Mouse (Mus musculus) kidney, postnatal 0 days (tissue): ENCODE measurements around the gene Ifit1. TPM values are rescaled to one million over a fixed set of nuclear protein-coding genes. Genes with fewer than 3 reads are reported as not detected.

Source experiments
- ATAC-seq: fragments of 200-750 bp; cut with Nextera tagmentation; replicated peaks from 2 replicates; pipeline ENCODE4 v1.8.0; 2017; ENCODE audit warnings: low read depth, moderate number of reproducible peaks, moderate TSS enrichment, moderate library complexity; ENCODE audit not compliant: low FRiP score
- DNase-seq: peaks from one replicate; pipeline ENCODE4 v3.0.0-alpha.2; 2016; ENCODE audit warnings: low spot score
- H3K27ac ChIP-seq: fragments of 300-500 bp; sonication (generic); 2 replicates; pipeline ENCODE4 v1.5.1; 2014; ENCODE audit warnings: mild to moderate bottlenecking
- H3K27me3 ChIP-seq: fragments of 300-500 bp; sonication (generic); 2 replicates; pipeline ENCODE4 v1.6.1; 2014; ENCODE audit warnings: low read length, mixed read lengths; ENCODE audit not compliant: insufficient read depth
- H3K36me3 ChIP-seq: fragments of 300-500 bp; sonication (generic); 2 replicates; pipeline ENCODE4 v1.6.1; 2014; ENCODE audit warnings: low read length, mixed read lengths; ENCODE audit not compliant: insufficient read depth
- H3K4me1 ChIP-seq: fragments of 300-500 bp; sonication (generic); replicated peaks from 2 replicates; pipeline ENCODE4 v1.6.1; 2014; ENCODE audit warnings: antibody characterized with exemption, low read length, mixed read lengths; ENCODE audit not compliant: insufficient read depth
- H3K4me2 ChIP-seq: fragments of 300-500 bp; sonication (generic); 2 replicates; pipeline ENCODE4 v1.6.1; 2014; ENCODE audit warnings: mild to moderate bottlenecking, low read length, moderate library complexity, mixed read lengths
- H3K4me3 ChIP-seq: fragments of 300-500 bp; sonication (generic); replicated peaks from 2 replicates; pipeline ENCODE4 v1.5.1; 2014; ENCODE audit warnings: low read depth, low read length
- H3K9ac ChIP-seq: fragments of 300-500 bp; sonication (generic); 2 replicates; pipeline ENCODE4 v1.6.1; 2014; ENCODE audit warnings: low read depth, low read length
- H3K9me3 ChIP-seq: fragments of 300-500 bp; sonication (generic); replicated peaks from 2 replicates; pipeline ENCODE4 v1.6.1; 2016; ENCODE audit warnings: low read length, inconsistent platforms, mixed read lengths
- CTCF ChIP-seq: IDR thresholded peaks from 2 replicates; pipeline ENCODE4 v1.5.1; 2016; ENCODE audit warnings: antibody characterized with exemption, low read depth, mild to moderate bottlenecking, moderate library complexity
- WGBS: fragments of 180-500 bp; shearing (Covaris S2); extraction: QIAGEN DNeasy Blood & Tissue Kit; methylation state at CpG from one replicate; pipeline ENCODE4 v1.1.7; 2014; 5-methylcytosine and 5-hydroxymethylcytosine counted together
- polyA plus RNA-seq: library from polyadenylated mRNA; unstranded; fragments of >200 nt; fragmentation: Nextera tagmentation; extraction: Ambion mirVana; gene quantifications from 2 replicates; pipeline ENCODE4 v1.2.1, GENCODE M21; 2015

Ifit1 gene
- polyA plus RNA-seq, 1 experiment from 2014 or later, result 6.4 TPM

DNA sequence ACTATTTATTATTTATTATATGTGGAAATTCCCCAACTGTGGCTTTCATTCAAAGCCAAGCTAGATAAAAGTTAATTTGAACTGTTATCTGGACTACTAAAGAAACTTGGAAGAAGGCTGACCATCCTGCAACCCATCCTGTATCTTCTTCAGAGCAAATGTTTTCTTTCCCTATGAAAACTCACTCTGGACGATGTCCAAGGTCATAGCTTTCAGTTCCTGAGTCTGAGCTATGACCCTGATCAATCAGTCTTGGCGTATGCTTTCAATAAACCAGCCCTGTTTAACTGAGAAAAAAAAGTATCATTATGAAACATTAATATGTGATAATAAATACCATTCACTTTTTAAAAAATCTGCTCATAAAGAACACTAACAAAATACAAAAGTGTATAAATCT, 56.8 kb downstream of the Ifit1 start:
- H3K9ac ChIP-seq, result no peak overlapping the region
- 74% methylated on average over 2 of the region's 2 CpGs for WGBS
- no peaks in the 10 kb centered on the region for H3K4me1 ChIP-seq
- no peaks in the 10 kb centered on the region for H3K27me3 ChIP-seq
- H3K36me3 ChIP-seq, result no peaks in the 10 kb centered on the region
- ATAC-seq, result no peak
- TF ChIP-seq CTCF, result no peak
- H3K4me3 ChIP-seq, result no peak overlapping the region
- no peaks in the 10 kb centered on the region for H3K9me3 ChIP-seq
- no peak overlapping the region for H3K4me2 ChIP-seq
- 0 out of 2 replicates have a peak overlapping the region, but pooled peaks have one; percentile 34 for H3K27ac ChIP-seq
- DNase-seq, result no peak

DNA sequence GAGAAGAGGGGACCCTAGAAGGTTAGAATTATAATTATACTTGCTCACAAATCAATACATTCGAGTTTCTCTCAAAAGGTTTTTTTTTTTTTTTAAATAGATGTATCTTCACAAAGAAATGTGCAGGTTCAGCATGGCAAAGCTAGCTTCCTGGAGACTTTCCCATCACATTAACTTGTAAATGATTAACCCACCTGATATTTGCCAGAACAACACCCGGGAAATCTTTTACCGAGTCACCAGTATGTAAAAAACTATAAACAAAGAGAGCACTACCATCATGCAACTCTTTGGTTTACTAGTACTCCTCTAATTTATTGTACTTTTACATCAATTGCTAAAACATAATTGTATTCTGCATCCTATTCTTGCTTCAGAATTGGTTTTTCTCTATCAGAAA, 57.8 kb downstream of the Ifit1 start:
- no peak for DNase-seq
- no peak for ATAC-seq
- whole genome bisulfite sequencing, result 48% methylated on average over 3 of the region's 3 CpGs

DNA sequence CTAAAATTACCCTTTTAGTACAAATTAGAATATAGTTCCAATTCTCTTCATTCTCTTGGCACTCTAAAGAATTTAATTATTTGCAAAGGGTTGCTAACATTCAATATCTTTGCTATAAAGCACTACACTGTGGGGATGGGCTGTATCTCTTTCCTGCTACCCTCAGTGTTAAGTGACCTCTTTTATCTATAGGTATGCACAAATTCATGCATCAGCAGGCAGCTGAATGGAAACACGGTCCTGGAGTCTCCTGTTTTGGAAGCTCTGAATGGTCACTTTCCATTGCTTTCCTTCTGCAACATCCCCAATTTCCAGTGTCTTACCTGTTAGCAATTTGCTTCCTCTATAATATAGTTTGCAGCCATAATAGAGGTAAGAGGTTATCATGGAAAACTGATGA, 58.2 kb downstream of the Ifit1 start:
- Histone ChIP-seq H3K27ac (peak overlapping the region; percentile 54), H3K4me1 (no peaks in the 10 kb centered on the region), H3K4me2 (no peak overlapping the region), H3K4me3 (no peak overlapping the region), H3K27me3 (no peaks in the 10 kb centered on the region), H3K9me3 (no peaks in the 10 kb centered on the region), H3K36me3 (no peaks in the 10 kb centered on the region), H3K9ac (no peak overlapping the region)
- WGBS, result 43% methylated on average over 1 of the region's 1 CpGs
- TF ChIP-seq CTCF, result no peak
- DNase-seq (no peak), ATAC-seq (no peak)

More for the DNA sequence above, 57.8 kb downstream of the Ifit1 start:
- H3K4me2 ChIP-seq, result no peak overlapping the region
- no peaks in the 10 kb centered on the region for H3K36me3 ChIP-seq
- H3K9me3 ChIP-seq, result no peaks in the 10 kb centered on the region
- no peak for TF ChIP-seq CTCF
- H3K27ac ChIP-seq, result peak overlapping the region; percentile 34; the same call in 1 of the 2 replicates
- H3K9ac ChIP-seq, result no peak overlapping the region
- H3K4me3 ChIP-seq, result no peak overlapping the region
- H3K27me3 ChIP-seq, result no peaks in the 10 kb centered on the region
- H3K4me1 ChIP-seq, result no peaks in the 10 kb centered on the region

DNA sequence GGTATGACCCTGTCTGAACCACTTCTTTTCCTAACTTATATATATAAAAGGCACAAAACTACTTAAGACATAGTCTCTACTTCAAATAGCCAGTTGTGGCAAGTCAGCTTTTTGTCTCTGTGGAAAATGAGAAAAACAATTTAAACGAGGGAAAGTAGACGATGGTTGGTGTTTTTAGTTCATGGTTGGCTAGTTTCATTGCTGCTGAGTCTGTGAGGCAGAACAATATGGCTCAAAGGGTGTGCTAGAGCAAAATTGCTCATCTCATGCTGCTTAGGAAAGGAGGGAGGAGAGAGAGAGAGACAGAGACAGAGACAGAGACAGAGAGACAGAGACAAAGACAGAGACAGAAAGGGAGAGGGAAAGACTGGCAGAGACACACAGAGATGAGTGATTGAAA, 58.6 kb downstream of the Ifit1 start:
- Histone ChIP-seq H3K9ac (no peak overlapping the region), H3K9me3 (no peaks in the 10 kb centered on the region), H3K27ac (peak overlapping the region; percentile 54), H3K4me1 (no peaks in the 10 kb centered on the region), H3K4me2 (no peak overlapping the region), H3K27me3 (no peaks in the 10 kb centered on the region), H3K36me3 (no peaks in the 10 kb centered on the region), H3K4me3 (no peak overlapping the region)
- WGBS, result 34% methylated on average over 2 of the region's 2 CpGs
- ATAC-seq (no peak), DNase-seq (no peak)
- TF ChIP-seq CTCF, result no peak

Other genes with a start within 250 kb of the Ifit1 start
- gene Ch25h, start 165.7 kb upstream of the Ifit1 start, polyA plus RNA-seq, result 3.0 and 3.4 TPM in 2 replicates
- gene Lipa, start 113.4 kb upstream of the Ifit1 start, polyA plus RNA-seq, result 48.0 and 51.4 TPM in 2 replicates
- 12.0 and 12.3 TPM in 2 replicates for gene Ifit2, start 90.2 kb upstream of the Ifit1 start, polyA plus RNA-seq
- gene Ifit3, start 57.3 kb upstream of the Ifit1 start, polyA plus RNA-seq, result 18.3 and 22.9 TPM in 2 replicates
- gene Ifit1bl1, start 38.9 kb upstream of the Ifit1 start, polyA plus RNA-seq, result 0.78 and 1.7 TPM in 2 replicates
- 4.1 and 5.1 TPM in 2 replicates for gene Ifit3b, start 32.9 kb upstream of the Ifit1 start, polyA plus RNA-seq
- gene Ifit1bl2, start 128 bp upstream of the Ifit1 start, polyA plus RNA-seq, result 0.32 and 0.41 TPM in 2 replicates
- 30.1 and 33.6 TPM in 2 replicates for gene Slc16a12, start 106.4 kb downstream of the Ifit1 start, polyA plus RNA-seq
- gene Pank1, start 238.6 kb downstream of the Ifit1 start, polyA plus RNA-seq, result 11.8 and 13.2 TPM in 2 replicates